Mouse (Mus musculus): ENCODE measurements around the gene Il2rb.

Il2rb gene

DNA sequence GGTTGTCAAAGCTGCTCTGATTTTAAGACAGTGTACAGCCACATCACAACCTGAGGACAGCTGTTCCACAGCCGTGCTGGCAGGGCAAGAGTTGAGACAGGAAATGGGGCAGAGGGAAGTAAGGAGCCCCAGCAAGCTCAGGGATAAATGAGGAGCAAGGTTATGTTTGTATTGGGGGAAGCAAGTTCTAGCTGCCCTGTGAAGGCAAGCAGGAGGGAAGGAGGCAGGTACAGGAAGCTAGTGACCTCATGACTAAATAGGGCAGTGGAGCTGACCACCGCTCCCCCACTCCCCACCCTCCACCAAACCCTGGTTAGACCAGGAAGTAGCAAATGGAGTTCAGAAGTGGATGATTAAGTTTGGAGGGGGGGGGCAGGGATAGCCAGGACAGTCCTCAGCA is 14.1 kb downstream of the Il2rb start:
- DNase-seq: no peak

DNA sequence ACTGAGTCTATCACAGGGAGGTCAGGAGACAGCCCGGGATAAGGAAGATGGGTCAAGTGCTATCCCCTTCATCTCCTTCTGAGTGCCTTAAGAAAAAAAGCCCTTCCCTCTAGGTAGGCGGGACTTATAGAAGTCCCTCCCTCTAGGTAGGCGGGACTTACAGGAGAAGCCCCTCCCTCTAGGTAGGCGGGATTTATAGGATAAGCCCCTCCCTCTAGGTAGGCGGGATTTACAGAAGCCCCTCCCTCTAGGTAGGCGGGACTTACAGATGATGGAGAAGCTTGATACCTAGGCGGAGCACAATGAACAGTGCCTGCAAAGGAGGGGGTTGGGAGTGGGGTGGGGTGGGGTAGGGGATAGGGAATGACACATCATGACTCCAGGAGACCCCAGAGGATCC is 15.0 kb downstream of the Il2rb start:
- DNase-seq: no peak

DNA sequence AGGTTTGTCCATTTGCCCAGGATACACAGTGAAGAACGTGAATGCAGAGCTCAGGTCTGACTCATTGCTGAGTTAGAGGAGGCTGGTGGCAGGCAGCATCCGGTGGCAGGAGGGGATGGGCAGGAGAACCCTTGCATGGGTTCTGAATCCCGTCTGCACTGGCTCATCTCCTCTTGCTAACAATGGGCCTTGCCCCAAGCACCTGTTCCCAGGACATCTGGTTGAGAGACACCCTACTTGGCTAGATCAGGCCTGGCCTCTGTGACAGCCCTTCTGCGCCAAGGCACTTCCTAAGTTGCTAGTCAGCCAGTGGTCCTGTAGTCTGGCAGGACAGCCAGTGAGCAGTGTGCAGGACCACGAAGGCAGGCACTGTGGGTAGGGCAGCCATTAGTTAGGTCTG is 15.6 kb downstream of the Il2rb start:
- DNase-seq: no peak

DNA sequence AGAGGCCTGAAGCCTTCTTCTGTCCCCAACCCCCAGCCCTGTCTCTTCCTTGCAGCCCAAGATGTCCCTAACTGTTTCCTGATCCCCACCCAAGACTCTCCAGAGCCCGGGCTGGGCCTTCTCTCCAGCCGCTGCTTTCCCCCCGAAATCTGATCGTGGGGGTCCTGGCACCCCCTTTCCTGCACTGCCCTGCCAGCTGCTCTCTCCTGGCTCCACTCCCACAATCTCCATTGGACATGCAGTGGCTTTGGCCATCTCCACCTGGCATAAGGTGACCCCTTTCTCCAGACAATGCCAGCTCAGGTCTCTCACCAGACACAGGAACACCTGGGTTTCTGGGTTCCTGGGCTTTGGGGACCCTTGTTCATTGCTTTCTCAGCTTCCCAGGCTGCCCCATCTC is 17.0 kb downstream of the Il2rb start:
- no peak for DNase-seq

DNA sequence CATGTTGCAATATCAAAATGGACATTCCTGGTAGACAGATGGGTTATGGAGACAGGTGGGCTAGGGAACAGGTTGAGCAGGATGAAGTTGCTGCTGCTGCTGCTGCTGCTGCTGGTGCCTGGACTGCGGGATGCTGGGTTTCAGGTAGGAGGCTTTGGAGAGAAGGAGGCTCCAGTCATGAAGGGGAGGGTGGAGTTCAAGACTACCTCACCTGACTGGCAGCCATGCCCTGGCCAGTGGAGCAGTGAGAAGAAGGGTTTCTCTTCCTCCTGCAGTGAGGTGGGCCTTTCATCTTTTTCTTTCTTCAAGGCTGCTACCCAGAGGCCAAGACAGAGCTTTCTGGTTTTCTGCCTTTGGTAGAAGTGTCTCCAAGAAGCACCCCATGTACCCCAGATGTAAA is 18.2 kb downstream of the Il2rb start:
- no peak for DNase-seq

DNA sequence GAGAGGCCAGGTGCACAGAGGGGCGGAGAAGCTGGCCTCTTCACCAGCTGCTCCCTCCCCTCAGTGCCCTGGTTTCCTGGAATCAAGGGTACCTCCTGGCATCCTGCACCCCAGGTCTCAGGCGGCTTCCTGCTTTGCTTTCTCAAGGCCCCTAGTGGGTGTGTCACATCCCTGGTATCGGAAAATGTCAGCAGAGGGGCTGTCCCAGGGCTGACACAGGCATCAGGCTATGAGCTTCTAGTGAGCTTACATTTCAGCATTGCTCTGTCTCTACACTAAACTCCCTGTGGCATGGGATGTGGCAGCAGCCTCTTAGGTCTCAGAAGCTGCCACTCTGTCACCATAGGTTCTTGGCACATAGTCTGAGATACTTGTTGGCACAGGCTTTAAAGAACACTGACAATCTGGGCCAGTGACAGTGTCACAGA is 19.5 kb downstream of the Il2rb start:
- DNase-seq: peak; percentile 65

DNA sequence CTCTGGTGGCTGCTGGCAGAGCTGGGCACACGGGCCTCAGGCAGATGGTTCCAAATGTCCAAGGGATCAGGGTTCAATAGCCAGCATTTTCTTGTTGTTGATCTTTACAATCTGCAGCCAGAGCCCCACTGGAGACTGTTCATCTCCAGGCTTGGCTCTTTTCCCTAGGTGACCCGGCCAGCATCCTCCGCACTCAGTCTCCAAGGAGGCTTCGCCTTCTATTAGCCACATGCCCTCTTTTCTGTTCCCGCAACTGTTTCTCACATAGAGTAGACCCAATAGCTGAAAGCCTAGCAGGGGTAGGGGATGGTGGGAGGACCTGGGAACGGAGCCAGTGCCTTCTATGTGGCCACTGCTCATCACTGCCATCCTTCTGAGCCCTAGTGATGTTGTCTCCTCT is 21.6 kb downstream of the Il2rb start:
- DNase-seq: no peak

DNA sequence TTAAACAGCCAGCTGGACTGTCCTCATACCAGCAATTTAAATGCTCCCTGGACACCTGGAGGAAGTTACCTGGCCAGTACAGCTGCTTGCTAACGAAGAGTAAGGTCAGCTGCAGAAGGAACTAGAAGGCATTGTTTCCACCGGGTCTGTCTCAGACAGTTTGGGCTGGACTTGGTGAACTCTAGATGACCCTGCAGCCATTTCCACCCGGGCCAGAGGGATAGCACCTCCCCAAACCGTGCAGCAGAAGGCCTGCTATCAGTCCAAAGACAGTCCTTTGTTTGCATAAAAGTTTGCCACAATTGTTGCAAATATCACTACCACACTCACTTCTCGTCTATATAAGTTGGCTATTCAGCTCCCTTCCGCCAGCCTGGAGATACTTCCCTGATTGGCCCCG is 23.2 kb downstream of the Il2rb start:
- DNase-seq: no peak

DNA sequence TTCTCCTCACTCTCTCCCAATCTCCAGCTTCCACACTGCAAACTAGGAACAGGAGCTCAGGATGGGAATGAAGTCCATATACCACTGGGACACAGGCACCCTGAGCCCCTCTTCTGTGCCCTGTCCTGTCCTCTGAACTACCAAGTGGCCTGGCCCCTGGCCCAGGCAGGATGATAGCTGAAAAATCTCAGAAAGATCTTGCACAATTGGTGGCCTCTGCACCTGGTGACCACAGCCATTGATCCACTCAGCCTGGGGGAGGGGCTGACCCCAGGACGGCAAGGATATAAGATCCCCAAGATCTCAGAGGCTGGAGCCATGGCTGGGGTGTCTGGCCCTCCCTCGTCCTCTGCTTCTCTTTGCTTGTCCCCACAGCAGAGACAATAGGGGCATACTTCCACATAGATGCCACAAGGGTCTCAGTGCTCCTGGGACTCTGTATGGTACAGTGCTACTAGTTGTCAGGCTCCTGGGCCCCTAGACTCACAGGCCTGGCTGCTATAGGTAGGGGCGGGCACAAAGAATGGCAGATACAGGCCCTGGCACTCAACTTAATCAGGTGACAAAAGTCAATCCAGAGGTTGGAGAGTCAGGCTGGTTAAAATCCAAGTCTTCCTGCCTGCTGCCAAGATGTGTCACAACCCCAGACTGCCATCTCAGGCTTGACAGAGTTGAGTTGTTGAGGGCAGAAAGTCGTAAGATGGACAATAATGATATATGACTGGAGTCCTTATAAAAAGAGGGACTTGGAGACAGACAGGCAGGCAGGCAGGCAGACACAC is 24.4 kb downstream of the Il2rb start:
- DNase-seq: no peak

DNA sequence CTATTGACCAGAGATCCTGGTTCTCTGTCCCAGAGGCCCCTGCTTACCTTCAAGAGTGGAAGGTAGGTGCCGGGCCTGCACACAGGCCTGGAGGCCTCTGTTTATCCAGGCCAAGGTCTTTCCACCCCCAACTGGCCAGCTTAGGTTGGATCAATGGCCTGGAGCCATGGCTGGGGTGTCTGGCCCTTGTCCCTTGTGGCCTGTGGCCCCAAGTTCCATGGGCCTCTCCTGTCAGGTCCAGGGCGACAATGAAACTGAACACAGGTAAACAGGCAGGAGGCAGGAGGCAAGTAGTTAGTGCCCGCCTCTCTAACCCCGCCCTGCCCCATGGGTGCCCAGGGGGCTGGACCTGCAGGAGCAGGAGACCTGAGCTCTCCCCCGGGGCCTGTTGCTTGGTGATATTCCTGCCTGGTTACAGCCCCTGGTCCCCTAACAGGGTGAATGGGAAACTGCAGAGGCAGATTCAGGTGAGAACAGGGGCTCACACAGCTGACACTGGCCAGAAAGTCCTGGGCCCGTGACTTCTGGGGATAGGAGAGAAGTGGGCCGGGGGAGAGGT is 26.6 kb downstream of the Il2rb start, which contains the start of gene Tmprss6:
Tmprss6 (minus strand) TSS at position 256 of the 559 bp plus-strand sequence.
- no peak for DNase-seq

DNA sequence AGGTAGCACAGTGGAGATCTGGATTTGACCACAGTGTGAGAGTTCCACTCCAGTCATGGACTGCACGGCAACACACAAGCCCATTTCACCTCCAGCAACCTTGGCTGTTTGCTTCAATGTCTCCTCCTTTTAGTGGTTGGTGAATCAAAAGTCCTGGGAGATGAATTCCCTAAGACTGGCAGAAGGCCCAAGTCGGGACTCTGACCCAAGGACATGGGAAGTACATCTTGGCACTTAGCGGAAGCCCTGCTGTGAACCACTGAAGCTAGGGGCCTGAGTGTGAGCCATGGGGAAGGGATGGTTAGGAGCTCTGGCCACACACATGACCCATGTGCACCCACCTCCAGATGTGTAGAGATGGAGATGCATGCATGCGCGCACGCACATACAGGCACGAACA is 27.5 kb downstream of the Il2rb start:
- no peak for DNase-seq

DNA sequence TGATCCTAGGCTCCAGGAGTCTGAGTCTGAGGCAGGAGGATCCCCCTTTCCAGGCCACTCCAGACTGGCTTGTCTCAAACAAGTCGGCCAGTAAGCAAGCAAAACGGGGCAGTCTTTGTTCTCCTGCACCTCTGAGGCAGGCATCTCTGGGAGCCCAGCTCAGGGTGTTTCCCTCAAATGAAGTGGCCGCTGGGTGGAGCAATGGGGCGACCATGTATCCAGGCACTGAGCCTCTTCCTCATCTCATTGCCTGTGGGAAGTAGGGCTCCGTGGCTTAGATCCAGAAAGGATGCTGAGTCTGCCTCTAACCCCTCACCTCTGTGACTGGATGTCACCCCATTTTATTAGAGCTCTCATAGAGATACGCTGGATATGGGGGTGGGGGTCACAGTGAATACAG is 28.3 kb downstream of the Il2rb start:
- no peak for DNase-seq

DNA sequence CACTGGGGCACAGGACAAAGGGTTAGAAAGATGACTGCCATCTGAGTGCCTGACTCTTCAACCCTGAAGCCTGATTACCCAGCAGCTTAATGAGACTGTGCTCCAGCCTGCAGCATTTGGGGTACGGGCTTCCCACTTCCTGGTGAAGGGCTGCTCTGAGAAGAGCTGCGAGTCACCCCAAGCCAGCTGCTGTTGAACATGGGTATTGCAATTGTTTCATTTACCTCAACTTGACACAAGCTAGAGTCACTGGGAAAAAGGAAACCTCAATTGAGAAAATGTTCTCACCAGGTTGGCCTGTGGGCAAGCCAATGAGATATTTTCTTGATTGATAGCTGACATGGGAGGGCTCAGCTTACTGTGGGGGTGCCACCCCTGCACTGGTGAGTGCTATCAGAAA is 32.1 kb downstream of the Il2rb start:
- DNase-seq: peak; percentile 50

DNA sequence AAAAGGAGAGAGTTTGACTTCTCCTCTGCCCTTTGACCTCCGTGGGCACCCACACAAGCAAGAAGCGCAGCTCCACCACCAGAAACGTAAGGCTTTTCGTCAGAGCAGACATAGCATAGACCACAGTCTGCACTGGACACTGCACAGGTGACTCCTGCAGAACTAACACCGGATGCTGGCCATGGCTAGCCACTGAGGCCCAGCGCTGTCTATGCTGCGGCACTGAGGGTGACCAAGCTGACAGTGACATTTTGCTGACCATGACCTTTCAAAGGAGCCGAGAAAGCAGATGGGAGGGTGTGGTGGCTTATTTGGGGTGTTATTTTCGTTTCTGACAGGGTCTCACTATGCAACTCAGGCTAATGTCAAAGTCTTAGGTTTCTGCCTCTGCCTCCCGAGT is 37.9 kb downstream of the Il2rb start:
- DNase-seq: no peak

DNA sequence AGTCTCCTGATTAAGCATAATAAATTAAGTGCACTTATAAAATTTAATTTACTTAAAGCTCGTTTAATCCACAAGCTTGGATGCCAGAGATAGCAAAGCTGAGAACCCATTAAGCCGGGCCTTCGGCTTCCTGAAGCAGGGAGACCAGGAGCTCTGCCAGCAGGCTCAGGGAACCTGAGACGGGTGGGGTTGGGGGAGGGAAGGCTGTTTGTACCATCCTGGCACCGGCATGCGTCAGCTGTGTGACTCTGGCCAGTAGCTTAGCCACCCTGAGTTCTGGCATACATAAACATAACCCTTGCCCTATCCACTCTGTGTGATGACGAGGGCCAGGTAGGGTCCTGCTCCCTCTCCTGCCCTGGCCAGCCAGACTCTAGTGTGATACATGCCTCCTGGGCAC is 39.0 kb downstream of the Il2rb start:
- no peak for DNase-seq

DNA sequence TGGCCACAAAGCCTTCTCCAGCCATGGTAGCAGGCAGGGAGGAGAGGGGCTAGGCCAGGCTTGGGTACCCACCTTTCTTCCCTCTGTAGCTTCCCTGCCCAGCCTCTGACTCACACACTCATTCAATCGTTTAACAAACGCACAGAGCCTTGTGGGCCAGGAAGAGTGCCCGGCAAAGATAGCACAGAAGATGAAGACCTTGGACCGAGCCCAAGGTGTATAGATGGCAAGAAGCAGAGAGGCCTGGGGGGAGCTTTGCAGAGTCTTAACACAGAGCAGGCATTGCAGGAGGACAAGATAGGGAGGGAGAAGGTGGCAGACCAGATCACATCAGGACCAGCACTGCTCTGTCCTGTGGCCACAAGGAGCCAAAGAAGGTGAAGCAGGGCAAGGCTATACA is 39.9 kb downstream of the Il2rb start:
- DNase-seq: no peak

DNA sequence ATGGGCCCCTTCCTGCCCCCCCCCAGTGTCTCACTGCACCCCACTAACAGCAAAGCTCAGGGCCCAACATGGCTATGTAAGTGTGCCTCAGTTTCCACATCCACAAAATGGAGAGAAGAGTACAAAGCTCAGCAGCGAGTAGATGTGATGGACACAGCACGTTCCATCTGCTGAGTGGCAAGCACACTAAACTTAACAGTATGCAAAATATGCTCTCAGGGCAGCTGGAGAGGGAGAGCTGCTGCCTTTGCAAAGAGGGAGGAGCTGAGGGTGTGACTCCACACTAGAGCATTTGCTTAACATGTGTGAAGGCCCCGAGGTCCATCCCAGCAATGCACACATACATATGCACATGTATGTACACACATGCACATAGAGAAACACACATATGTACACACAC is 42.1 kb downstream of the Il2rb start:
- DNase-seq: no peak

DNA sequence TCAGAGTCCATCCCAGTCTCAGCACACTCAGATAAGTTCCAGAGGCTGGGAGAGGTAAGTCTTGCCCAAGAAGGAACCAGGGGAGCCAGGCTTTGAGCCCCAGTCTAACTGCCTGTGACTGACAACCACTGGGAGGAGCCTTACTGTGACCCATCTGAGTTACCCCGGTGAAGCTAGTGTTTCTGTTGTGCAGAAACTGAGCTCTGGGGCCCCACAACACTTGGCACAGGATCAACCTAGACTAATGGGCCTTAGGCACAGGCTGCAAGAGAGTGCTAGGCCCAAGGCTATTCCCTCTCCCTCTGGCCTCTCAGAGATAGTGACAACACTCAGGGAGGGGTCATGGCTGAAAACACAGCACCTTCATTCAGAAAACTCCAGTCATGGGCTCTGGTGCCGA is 43.9 kb downstream of the Il2rb start:
- no peak for DNase-seq

DNA sequence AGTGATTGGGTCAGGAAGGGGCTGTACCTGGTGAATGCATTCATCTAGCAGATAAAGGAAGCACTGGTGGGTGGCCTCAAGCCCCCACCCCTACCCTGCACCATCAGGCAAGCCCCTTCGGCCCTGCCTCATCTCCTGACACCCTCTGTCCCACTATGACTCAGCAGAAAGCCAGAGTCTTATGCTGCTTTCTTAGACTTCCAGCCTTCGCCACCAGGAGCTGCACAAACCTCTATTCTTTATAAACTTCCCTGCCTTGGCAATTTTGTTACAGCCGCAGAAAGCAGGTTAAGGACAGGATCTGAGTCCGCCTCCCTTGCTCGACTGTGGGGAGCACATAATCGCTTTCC is 44.7 kb downstream of the Il2rb start:
- no peak for DNase-seq

DNA sequence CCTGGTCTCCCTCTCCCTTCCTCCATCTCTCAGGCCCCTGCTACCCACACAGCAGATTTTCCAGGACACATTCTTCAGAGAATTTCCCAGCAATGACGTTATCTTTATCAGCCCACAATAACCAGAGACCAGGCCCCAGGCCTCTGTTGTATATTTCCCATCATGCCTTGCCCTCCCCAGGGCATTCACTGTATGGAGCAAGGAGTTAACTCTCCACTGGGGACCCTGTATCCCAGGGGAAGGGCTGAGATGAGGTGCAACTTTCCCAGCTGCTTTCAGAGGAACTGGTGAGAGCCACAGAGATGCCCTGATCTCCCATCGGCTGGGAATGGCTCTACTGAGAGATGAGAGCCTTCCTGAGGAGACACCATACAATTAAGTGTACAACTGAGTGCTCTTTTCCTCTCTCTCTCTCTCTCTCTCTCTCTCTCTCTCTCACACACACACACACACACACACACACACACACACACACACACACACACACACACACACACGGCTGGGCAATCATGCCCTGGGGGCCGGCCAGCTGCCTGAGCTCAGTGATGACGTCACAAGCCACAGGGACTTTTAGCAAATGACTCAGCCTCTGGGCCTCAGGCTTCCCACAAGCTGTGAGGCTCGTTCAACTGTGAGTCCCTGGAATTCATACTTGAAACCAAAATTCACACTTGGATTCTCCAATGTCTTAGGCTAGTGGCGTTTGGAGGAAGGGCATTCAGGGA is 45.2 kb downstream of the Il2rb start:
- peak; percentile 24 for DNase-seq

DNA sequence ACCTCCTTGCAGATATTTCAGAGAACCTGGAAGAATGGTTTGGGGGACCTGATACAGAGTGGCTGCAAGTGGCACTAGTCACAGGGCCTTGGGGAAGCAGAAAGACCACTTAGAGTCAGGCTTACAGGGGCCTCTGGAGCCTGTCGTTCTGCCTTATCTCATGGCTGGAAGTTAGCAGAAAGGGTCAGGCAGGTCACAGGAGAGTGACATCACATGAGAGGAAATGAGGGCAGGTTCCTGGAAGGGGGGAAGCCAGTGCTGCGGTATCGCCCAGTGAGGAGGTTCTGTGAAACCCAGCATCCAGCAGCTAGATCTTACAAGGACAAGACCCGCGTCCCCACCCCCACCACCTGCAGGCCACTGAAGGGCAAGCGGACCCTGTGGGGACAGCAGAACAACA is 45.9 kb downstream of the Il2rb start:
- no peak for DNase-seq

DNA sequence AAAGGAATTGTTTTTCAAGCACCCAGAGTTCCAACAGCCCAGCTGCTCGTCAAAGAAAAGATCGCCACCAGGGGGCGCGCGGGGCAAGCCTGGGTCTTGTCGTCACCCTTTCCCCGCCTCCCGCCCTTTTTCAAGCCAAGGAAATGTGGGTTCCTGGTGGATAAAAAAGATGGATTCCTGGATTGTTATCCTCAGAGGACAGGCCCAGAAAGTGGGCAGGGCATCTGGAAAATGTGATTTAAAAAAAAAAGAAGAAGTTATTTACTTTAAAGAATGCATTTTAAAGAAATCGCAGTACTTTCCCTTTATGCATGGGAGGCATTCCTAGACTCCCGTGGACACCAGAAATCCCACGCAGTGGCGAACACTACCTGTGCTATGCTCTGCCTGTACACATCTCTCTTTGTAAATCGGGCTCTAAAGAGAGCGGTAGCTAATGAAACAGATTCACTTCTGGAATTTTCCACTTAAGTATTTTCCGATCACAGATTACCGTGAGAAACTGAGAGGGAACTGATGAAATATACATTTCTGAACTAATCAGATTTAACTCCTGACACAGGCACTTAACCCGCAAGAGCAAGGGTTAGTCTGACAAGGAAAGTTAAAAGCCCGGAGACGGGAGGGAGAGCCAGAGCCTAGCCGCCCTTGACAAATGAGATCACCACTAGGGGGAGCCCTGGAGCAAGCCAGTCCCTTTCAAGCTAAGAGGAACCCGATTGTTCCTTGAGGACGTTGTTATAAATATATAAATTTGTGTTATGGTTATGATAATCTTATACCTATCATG is 47.1 kb downstream of the Il2rb start:
- DNase-seq: peak; percentile 90

DNA sequence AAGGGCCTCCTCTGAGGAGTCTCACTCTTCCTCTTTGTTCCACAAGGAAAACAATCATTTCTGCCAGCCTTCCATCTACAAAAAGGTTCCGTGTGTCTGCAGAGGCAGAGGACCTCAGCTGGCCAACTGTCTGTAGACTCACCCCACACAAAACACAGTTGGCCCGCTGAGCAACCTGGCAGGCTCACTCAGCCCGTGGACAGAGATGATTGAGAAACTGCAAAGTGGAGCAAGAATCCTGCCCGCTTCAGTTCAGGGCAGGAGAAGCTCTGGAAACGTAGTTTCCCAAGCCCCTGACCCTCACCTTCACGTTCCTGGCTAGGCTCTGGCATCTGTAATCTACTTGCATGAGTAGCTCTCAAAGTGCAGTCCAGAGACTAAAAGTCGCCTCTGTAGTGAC is 48.0 kb downstream of the Il2rb start:
- DNase-seq: no peak

DNA sequence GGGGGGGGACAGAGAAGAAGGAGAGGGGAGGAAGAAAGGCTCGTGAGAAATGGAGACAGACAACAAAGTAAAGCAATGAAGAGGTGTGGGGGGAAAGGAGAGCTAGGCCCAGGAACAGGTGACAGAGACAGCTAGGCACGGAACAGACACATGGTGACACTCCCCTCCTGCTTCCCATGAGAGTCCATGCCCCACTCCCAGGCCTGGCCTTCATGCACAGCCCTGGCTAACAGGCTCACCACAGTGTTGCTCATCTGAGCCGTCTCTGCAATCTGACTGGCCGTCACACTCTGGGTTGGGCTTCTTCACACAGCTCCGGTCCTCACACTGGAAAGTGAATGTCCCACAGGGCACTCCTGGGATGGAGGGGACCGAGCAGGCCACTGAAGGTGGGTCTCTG is 51.2 kb downstream of the Il2rb start:
- no peak for DNase-seq
